Mouse (Mus musculus): Measurements from ENCODE around the gene Csta1.

Csta1 gene

DNA sequence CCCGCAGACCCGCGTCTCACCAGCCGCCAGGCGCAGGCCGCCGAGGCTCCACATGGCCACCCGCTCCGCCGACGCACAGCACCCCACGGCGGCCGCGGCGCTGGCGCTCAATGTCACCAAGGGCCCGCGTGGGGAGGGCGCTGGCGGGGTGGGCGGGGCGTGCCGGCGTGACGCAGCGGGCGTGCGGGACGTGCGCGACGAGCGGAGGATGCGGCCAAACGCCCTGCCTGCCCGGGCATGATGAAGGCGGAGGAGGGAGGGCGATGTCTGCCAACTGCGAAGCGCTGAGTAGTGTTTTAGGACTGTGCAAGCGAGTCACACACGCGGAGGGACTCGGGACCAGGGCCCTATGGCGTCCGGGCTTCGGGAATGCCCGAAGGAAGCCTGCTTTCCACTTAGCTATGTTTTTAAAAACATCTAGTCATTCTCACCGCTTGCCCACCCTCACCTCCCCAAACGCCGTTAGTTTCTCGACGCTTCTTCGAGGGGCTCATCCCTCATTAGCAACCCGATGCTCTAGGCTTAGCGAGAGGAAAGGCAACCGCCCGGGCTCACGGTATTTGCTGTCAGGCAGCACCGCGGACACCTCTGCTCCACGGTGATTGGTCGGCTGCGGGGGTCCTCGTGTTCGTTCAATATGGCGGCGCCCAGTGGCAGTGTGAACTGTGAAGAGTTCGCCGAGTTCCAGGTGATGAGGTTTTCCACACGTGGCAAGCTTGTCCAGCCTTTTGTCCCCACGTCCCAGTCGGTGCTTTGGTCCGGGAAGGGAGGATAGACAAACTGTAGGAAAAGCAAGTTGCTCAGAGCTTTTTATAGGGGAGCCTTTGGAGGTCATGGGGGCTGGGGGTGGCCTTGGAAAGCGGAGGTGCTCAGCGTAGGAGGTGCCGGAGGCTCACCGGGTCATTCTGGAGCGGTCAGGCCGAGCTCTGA, 59.3 kb downstream of the Csta1 start, which contains the start of the genes Fam162a and Ccdc58:
Gene Fam162a (minus strand): TSS at position 145 of the 930 bp plus-strand sequence.
Gene Ccdc58 (plus strand): TSS at position 236 of the 930 bp plus-strand sequence.
- in situ Hi-C loops (cut with MboI): loop anchor here (25.0 kb wide), 1 partner anchor 709 kb away; the partner anchor contains the start of gene Sec22a

DNA sequence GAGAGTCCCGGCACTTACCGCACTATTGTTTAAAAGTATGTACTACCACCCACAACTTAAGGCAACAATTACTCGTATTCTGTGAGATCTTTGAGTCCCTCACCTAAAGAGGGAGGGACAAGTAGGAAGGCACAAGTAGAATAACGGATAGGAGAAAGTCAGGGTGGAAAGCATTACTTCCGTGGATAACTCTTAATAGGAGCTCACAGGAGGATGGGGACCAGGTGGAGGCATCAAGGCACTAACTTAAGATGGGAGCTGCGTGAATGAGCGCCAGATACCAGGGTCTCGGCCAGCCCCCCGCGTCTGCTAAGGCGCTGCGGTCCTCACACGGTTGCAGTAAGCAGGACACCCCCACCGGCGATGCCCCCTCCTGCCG, 60.0 kb downstream of the Csta1 start:
- in situ Hi-C loops (cut with MboI): loop anchor here (25.0 kb wide), 1 partner anchor 709 kb away; the partner anchor contains the start of gene Sec22a
